Mouse (Mus musculus): ENCODE data around the gene Klra6.
"Not testable (repeated sequence)": the region's sequence is repeated elsewhere in the genome, so short reads cannot be mapped to it uniquely, and the experiment has no call there.

Gene Klra6

GRCm38 (mm10) chr6:130026854-130027253 lies at the start of gene Klra6:
TSS of gene Klra6 (minus strand) at chr6:130026954.
- no peak for DNase-seq (ENCODE audit: low read depth, low spot score)

GRCm38 (mm10) chr6:130067171-130067570 lies 40.4 kb upstream of the Klra6 start, which contains the start of gene Klra4:
TSS of gene Klra4 (minus strand) at chr6:130067271.
- DNase-seq (ENCODE audit: low read depth, low spot score): not testable (repeated sequence)

GRCm38 (mm10) chr6:130065196-130065595 lies 38.4 kb upstream of the Klra6 start:
- DNase-seq (ENCODE audit: low read depth, low spot score): no peak

DNA sequence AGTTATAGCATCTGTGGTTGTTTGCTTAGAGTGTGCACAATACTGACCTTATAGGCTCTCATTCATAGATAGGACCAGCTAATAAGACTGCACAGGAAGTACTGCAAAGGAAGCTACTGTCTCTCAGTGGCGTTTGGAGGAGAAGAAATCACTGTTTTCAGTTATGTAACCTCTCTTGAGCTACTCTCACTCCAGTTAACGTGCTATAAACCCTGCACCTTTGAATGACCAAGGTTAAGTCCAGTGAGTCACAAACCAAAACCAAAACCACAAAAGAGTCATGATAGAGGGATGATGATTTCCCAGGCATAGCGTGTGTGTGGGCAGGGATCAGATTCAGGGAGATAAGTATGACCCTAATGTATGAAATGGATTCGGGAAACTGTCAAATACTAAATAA lies 8.4 kb upstream of the Klra6 start:
- DNase-seq (ENCODE audit: low read depth, low spot score): not testable (repeated sequence)

DNA sequence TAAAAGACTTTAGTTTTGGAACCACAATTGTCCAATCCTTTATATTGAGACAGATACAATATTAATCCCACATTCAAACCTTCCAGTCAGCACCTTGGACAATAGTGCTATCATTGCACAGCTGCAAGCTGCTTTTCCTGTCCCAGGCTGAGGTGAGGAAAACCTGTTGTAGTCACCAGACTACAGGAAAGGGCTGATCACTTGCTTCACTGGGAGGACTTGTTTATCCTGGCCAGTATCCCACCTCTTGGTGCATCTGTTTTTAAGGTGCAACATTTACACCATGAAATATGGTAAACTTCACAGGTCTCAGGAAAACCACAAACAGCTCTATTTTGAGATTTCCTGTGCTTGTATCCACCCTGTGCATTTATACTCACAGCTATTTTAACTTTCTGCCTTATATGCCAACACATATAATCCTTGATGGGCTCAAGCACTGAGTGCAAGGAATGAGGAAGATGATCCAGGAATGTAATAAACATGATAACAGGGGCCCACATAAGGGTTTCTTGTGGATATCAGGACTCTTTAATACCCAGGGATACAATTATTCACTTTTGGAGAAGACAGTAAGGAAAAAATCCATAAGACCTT lies 4.8 kb upstream of the Klra6 start:
- DNase-seq (ENCODE audit: low read depth, low spot score): not testable (repeated sequence)
